Mouse (Mus musculus) T-cell, adult 66 days (primary cell): ENCODE measurements around the gene Prkd1. TPM values are rescaled to one million over a fixed set of nuclear protein-coding genes. Genes with fewer than 3 reads are reported as not detected.

Experiments used
- total RNA-seq, 2 experiments: library from RNA; stranded (reverse); gene quantifications; 3 replicates in 1 of 2; 4 replicates in 1 of 2; pipeline ENCODE4 v1.2.4; 2023

Gene Prkd1
- total RNA-seq = not detected

DNA sequence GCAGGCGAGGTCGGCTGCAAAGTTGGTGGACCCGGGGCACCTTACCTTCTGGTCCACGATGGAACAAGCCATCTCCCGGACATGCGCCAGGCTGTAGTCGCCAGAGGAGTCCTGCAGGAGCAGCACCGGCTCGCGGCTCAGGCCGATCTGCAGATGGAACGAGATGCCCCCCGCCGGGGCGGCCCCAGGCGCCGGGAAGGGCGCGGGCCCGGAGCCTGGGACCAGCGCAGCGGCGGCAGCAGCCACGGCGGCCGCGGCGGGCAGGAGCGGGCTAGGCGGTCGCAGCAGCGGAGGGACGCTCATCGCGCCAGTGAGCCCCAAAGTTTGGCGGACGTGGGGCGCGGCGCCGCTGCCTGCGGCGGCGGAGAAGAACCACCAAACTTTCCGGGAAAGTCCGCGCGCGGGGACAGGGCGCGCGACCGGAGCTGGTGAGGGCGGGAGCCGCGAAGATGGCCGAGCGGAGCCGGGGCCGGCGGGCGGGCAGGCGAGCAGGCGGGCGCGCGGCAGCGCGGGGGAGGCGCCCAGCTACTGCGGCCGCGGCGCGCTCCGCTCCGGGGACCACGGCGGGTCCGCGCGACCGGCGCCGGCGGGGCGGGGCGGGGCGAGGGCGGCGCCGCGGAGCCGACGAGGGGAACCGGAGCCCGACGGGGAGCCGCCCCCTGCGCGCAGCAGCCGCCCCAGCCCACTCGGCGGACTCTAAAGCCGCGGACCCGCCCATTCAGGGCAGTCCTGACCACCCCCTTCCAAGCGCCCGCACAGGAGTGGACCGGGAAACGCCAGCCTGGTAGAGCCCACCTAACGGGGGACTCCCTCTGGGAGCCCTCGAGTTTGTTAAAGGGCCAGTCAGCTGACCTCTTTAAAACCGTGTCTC, at the start of gene Prkd1:
Gene Prkd1, minus strand, starts transcription at position 428 of the 871 bp plus-strand sequence.

